Mouse (Mus musculus): ENCODE measurements around the gene Tlcd2. TPM values are rescaled to one million over a fixed set of nuclear protein-coding genes. Genes with fewer than 3 reads are reported as not detected.
A peak's percentile ranks its signal among the peaks of the same experiment; 100 is the strongest.

Gene Tlcd2
- 8.3 and 8.6 TPM in 2 replicates for polyA plus RNA-seq (2016; fragmentation: Nextera tagmentation; extraction: Ambion mirVana)

DNA sequence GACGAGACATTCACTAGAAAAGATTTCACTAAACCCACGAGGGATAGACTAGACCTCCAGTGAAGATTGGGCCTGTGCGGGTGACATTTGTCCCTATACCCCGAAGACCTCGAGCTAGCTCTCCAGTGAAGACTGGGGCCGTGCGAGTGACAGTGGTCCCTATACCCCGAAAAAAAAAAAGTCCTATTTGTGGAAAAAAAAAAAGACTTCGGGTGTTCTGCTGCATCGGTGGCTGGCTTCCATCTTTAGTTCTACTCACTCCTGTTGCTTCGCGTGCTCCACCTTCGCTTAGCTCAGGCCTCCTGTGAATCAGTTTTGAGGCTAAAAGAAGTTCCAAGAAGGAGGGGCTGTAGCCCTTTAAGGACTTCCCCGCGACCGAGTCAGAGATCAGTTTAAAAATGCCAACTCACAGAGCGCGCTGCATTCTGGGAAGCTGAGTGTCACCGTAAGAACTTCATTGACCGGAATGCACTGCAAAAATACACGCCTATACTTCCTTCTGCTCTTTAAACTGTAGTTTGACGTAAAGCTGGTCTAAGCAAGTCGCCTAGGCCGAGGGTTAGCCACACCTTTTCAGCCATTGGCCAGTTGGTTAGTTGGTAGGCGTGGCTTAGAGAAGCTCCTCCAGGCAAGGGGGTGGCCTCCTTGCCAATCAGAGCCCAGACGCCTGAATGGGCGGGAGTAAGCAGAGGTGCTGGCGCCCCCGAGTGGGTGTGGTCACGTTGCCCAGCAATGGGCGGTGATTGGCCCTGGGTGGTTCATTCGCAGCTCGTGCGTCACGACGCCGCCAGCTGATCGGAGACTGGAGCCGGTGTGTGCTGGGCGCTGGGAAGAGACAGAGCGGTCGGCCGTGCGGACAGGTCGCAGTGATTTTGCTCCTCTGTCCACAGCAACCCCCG is at the start of gene Tlcd2:
Gene Tlcd2 (plus strand): TSS at position 872 of the 899 bp plus-strand sequence.
- WGBS: under 1% methylated on average over 46 of the region's 46 CpGs
- peaks cover 16% of the 10 kb centered on the region for H3K36me3 ChIP-seq
- ATAC-seq (ENCODE audit: low FRiP score, low read depth): peak; percentile 93
- peaks cover 24% of the 10 kb centered on the region for H3K4me1 ChIP-seq
- H3K27ac ChIP-seq: peak within 1 kb of the TSS; percentile 60
- peak within 1 kb of the TSS; percentile 63 for H3K4me3 ChIP-seq
- peak within 1 kb of the TSS; percentile 98 for H3K4me2 ChIP-seq (replicated peaks)
- H3K9me3 ChIP-seq: no peaks in the 10 kb centered on the region
- H3K9ac ChIP-seq: peak within 1 kb of the TSS; percentile 76
- no peaks in the 10 kb centered on the region; the same call in 1 of the 2 replicates for H3K27me3 ChIP-seq (replicated peaks)

DNA sequence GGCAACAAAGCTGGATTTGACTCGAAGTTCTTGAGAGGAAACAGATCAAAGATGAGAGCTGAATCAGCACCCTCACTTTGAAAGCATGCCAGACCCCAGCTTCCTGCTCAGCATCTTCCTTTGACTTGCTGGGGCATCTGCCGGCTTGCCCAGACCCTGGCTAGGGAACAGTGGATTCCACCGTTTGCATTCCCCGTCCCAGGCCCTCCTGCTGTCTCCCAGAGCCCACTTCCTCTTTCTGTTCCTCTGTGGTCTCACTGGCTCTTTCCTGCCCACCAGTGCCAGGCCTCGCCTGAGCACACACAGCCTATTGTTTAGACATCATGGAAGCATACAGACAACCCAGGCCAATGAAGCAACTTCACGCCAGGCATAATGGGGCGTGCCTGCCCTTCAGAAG is 46.4 kb upstream of the Tlcd2 start:
- Histone ChIP-seq H3K9ac (no peak overlapping the region), H3K4me3 (no peak overlapping the region), H3K36me3 (no peaks in the 10 kb centered on the region), H3K27ac (no peak overlapping the region), H3K9me3 (no peaks in the 10 kb centered on the region), H3K4me2 (replicated peaks) (no peak overlapping the region), H3K27me3 (replicated peaks) (no peaks in the 10 kb centered on the region), H3K4me1 (peaks cover 5% of the 10 kb centered on the region; the same call in 1 of the 2 replicates)
- WGBS: 47% methylated on average over 7 of the region's 7 CpGs
- ATAC-seq (ENCODE audit: low FRiP score, low read depth): no peak

DNA sequence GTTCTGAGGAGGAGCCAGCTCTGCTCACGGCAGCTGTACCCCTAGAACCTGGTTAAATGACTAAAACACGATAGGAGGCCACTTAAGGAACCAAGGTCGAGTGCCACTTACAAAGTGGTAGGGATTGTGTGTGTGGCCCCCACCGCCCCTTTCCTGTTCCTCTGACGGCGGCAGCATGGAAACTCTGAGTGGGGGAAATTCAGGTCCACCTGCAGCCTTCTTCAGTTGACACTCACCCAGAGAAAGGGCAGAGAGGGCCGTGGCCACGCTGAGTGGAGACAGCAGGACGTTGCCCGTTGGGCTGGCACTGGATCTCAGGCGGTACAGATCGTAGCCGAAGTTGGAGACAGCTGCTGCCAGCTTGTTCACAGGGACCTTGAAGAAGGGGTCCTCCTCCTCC is 45.5 kb upstream of the Tlcd2 start:
- 90% methylated on average over 13 of the region's 13 CpGs for WGBS
- Histone ChIP-seq H3K4me1 (peaks cover 5% of the 10 kb centered on the region; the same call in 1 of the 2 replicates), H3K4me2 (replicated peaks) (no peak overlapping the region), H3K27ac (no peak overlapping the region), H3K27me3 (replicated peaks) (no peaks in the 10 kb centered on the region), H3K36me3 (no peaks in the 10 kb centered on the region), H3K9me3 (no peaks in the 10 kb centered on the region), H3K9ac (no peak overlapping the region), H3K4me3 (no peak overlapping the region)
- ATAC-seq (ENCODE audit: low FRiP score, low read depth): no peak

DNA sequence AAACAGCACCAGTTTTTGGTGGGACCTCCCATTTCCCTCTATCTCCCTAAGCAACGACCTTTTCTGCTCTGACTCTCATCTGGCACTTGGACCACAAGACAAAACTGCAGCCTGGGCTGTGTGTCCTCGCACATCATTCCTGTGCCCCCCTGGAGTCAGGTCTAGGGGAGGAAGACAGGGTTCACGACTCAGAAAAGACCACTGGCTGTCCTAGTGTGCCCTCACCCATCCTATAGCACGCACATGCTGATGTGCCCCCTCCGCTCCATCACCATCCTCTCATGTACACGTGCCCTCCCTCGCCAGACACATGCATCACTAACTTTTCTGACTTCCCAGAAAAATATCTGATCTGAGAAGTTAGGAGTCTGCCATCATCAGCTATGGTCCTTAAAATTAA is 41.5 kb upstream of the Tlcd2 start:
- Histone ChIP-seq H3K4me2 (replicated peaks) (no peak overlapping the region), H3K9me3 (no peaks in the 10 kb centered on the region), H3K27ac (no peak overlapping the region), H3K4me1 (peaks cover 13% of the 10 kb centered on the region), H3K9ac (no peak overlapping the region), H3K27me3 (replicated peaks) (no peaks in the 10 kb centered on the region), H3K4me3 (no peak overlapping the region), H3K36me3 (no peaks in the 10 kb centered on the region)
- 84% methylated on average over 7 of the region's 7 CpGs for whole genome bisulfite sequencing
- no peak for ATAC-seq (ENCODE audit: low FRiP score, low read depth)

DNA sequence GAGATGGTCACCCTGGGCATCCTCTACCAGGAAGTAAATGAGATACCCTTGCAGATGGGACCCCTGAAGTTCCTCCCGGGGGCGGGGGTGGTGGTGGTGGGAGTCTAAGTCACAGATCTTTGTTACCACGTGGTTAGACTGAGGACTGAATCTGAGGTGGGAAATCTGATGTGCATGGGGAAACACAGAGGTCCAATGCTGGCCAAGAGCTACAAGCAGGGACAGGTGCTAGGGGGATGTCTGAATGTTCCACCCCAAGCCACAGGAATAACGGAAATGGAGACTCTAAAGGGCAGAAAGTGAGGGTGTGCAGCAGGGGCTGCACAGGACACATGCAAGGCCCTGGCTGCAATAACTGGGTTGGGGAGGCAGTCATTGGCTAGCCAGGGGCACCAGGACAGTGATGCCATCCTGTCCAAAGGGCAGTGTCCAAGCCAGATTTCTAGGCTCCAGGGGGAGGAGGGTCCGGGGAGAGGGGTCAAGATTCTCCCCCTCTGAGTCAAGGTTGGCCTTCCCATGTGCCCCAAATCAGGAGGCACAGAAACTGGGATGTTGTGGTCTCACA is 40.6 kb upstream of the Tlcd2 start:
- ATAC-seq (ENCODE audit: low FRiP score, low read depth): no peak
- H3K27ac ChIP-seq: no peak overlapping the region
- no peaks in the 10 kb centered on the region for H3K36me3 ChIP-seq
- H3K4me1 ChIP-seq: peaks cover 11% of the 10 kb centered on the region
- H3K9me3 ChIP-seq: no peaks in the 10 kb centered on the region
- H3K4me2 ChIP-seq (replicated peaks): peak overlapping the region; percentile 48
- H3K9ac ChIP-seq: no peak overlapping the region
- H3K27me3 ChIP-seq (replicated peaks): no peaks in the 10 kb centered on the region
- WGBS: 61% methylated on average over 5 of the region's 5 CpGs
- no peak overlapping the region for H3K4me3 ChIP-seq

DNA sequence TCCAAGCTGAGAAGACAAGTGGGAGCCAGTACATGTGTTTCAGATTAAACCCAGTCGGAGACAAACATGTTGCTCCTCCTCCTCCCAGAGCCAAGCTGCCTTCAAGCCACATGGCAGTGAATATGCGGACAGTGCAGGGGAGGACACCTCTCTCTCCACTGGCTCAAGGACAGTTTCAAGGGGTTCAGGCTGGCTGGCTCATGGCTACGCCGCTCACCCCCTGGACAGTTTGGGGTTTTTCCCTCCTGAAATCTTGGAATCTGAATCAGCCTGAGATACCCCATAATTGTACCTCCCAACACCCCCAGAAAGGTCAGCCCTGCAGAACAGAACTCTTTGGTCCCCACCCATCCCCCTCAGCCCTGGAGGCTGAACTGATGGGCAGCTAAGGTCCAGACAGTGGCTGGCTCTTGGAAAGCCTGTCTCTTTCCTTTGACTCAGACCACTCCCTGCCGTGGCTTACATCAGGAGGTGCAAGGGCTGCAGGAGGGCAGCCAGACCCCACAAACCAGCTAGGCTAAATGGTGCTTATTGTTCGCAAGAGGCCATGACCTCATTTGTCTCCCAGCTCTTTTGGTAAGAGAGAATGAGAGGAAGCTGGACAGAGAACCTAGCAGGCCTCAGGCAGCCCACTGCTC is 40.0 kb upstream of the Tlcd2 start:
- peak overlapping the region; percentile 42; the same call in 1 of the 2 replicates for H3K9ac ChIP-seq

DNA sequence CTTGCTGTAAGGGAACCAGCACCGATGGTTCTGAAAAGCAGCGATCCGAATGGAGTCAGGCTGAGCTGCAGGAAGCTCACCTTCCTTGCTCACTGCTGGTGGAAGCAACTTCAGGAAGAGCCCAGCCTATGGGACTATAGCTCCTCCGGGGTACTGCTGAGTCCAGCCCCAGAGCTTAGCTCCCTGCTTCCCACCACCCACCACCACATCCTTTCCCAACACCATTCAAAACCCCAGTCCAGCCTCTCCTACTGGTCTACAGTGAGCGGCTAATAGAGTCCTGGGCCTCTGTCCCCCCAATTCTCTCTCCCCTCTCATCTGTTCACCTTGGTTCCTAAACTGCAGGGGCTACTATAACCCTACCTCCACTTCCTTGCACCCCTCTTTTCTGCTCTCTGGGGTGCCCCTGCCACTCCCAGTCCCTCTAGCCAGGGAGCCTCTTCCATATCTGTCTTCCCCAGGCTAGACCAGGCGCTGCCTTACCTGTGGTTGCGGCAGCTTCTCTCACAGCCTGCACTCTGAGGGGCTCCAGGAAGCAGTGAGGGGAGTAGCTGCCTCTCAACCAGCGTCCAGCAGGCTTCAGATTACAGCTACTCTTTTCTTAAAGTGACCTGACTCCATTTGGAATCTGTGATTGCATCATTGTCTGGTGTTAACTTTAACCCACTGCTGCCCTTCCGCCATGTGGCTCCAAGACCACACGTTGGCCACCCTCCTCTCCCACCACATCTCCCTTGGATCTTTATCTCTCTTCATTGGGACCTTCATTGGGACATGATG is 39.3 kb upstream of the Tlcd2 start, which contains the start of gene Serpinf1:
Gene Serpinf1 (minus strand): TSS at position 689 of the 780 bp plus-strand sequence.
- peak within 1 kb of the TSS; percentile 48 for H3K4me2 ChIP-seq (replicated peaks)
- H3K36me3 ChIP-seq: no peaks in the 10 kb centered on the region
- 49% methylated on average over 10 of the region's 10 CpGs for WGBS
- H3K4me1 ChIP-seq: peaks cover 11% of the 10 kb centered on the region
- no peak within 1 kb of the TSS for H3K27ac ChIP-seq
- ATAC-seq (ENCODE audit: low FRiP score, low read depth): no peak
- no peaks in the 10 kb centered on the region for H3K27me3 ChIP-seq (replicated peaks)
- peak within 1 kb of the TSS; percentile 42; the same call in 1 of the 2 replicates for H3K9ac ChIP-seq
- H3K4me3 ChIP-seq: peak within 1 kb of the TSS; percentile 24
- no peaks in the 10 kb centered on the region for H3K9me3 ChIP-seq

More for the DNA sequence above, 40.0 kb upstream of the Tlcd2 start:
- no peak for ATAC-seq (ENCODE audit: low FRiP score, low read depth)
- Histone ChIP-seq H3K4me3 (peak overlapping the region; percentile 24), H3K4me2 (replicated peaks) (peak overlapping the region; percentile 48), H3K9me3 (no peaks in the 10 kb centered on the region), H3K36me3 (no peaks in the 10 kb centered on the region), H3K27me3 (replicated peaks) (no peaks in the 10 kb centered on the region), H3K4me1 (peaks cover 11% of the 10 kb centered on the region), H3K27ac (no peak overlapping the region)
- WGBS: 50% methylated on average over 6 of the region's 6 CpGs

DNA sequence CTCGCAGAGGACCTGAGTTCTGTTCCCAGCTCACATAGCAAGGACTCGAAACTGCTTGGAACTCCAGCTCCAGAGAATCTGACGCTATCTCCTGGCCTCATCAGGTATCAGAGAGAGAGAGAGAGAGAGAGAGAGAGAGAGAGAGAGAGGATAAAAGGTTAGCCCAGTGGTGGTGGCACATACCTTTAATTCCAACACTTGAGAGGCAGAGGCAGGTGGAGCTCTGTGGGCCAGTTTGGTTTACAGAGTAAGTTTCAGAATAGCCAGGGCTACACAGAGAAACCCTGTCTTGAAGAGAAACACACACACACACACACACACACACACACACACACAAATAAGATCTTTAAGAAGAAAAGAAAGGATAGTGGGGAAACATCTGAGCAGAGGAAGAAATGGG is 38.4 kb upstream of the Tlcd2 start:
- no peaks in the 10 kb centered on the region for H3K27me3 ChIP-seq (replicated peaks)
- ATAC-seq (ENCODE audit: low FRiP score, low read depth): no peak
- peaks cover 11% of the 10 kb centered on the region for H3K4me1 ChIP-seq
- no peak overlapping the region for H3K9ac ChIP-seq
- 87% methylated on average over 3 of the region's 3 CpGs for WGBS
- no peak overlapping the region for H3K27ac ChIP-seq
- no peaks in the 10 kb centered on the region for H3K9me3 ChIP-seq
- H3K4me3 ChIP-seq: no peak overlapping the region
- H3K4me2 ChIP-seq (replicated peaks): no peak overlapping the region
- H3K36me3 ChIP-seq: no peaks in the 10 kb centered on the region

DNA sequence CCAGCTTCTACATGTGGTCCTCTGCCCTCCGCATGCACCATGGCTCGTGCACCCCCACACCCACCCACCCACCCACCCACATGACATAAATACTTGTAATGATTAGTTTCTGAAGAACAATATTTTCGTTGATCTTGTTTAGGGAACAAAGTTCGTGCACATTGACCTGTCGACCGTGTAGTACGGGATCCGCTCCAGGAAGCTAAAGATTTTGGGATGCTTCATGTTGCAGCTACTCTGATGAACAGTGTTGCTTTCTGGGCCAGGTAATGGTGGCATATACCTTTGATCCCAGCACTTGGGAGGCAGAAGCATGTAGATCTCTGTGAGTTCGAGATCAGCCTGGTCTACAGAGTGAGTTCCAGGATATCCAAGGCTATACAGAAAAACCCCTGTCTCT is 37.5 kb upstream of the Tlcd2 start:
- Histone ChIP-seq H3K36me3 (no peaks in the 10 kb centered on the region), H3K4me1 (peaks cover 11% of the 10 kb centered on the region), H3K27ac (no peak overlapping the region), H3K9ac (no peak overlapping the region), H3K9me3 (no peaks in the 10 kb centered on the region), H3K4me2 (replicated peaks) (no peak overlapping the region), H3K4me3 (no peak overlapping the region), H3K27me3 (replicated peaks) (no peaks in the 10 kb centered on the region)
- 91% methylated on average over 9 of the region's 9 CpGs for WGBS
- no peak for ATAC-seq (ENCODE audit: low FRiP score, low read depth)

DNA sequence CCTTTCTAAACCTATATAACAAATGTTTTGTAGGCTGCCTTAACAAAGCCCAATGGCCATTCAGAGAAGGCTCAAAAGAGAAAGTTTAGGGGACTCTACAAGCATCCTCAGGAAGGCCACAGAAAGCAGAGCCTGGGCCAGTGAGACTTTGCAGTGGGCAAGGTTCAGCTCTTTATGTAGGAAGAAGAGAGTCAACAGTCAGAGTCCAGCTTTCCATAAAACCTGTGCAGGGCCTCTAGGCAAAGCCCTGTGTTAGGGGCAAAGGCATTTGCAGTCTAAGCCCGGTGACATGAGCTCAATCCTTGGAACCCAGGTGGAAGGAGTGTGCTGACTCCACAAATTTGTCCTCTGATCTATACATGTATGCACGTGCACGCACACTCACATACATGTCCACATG is 37.1 kb upstream of the Tlcd2 start:
- Histone ChIP-seq H3K4me1 (peaks cover 11% of the 10 kb centered on the region), H3K36me3 (no peaks in the 10 kb centered on the region), H3K9me3 (no peaks in the 10 kb centered on the region), H3K4me3 (no peak overlapping the region), H3K9ac (no peak overlapping the region), H3K4me2 (replicated peaks) (no peak overlapping the region), H3K27me3 (replicated peaks) (no peaks in the 10 kb centered on the region), H3K27ac (no peak overlapping the region)
- no peak for ATAC-seq (ENCODE audit: low FRiP score, low read depth)
- 88% methylated on average over 3 of the region's 3 CpGs for WGBS

DNA sequence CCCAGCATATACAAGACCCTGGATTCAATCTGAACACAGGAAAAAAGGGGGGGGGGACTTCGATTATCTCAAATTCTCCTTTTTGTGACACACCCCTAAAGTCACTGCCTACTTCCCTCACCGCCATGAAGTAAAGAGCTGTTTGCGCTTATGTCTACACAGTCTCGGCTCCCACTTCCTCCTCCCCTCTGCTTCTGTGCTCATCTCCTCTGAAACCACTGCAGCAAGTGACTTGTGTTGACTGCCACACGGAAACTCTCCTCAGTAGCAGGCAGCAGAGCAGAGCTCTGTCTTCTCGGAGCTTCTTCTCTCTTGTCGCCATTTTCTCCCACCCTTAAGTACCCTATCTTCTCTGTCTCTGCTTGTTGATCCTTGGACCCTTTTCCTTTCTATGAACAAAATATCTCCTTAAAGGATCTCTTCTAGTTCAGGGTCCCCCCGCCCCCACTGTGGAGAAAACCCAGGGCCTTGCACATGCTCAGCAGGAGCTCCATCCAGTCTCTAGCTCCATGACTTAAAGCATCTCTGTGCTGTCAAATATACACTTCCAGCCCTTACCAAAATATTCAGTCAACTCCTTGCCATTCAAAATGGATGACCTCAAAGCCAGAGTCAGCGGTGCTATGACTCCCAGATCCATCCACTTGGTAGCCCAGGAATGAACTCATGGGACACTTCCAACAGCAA is 32.4 kb upstream of the Tlcd2 start:
- ATAC-seq (ENCODE audit: low FRiP score, low read depth): no peak
- Histone ChIP-seq H3K4me2 (replicated peaks) (no peak overlapping the region), H3K27me3 (replicated peaks) (no peaks in the 10 kb centered on the region), H3K27ac (no peak overlapping the region), H3K4me3 (no peak overlapping the region), H3K9ac (no peak overlapping the region), H3K36me3 (no peaks in the 10 kb centered on the region), H3K9me3 (0 out of 2 replicates have a peak, but pooled peaks cover under 1% of the 10 kb centered on the region), H3K4me1 (no peaks in the 10 kb centered on the region)
- 89% methylated on average over 9 of the region's 9 CpGs for WGBS
